Mouse (Mus musculus) adrenal gland, postnatal 4 days (tissue): ENCODE data around the gene 2510009E07Rik. TPM values are rescaled to one million over a fixed set of nuclear protein-coding genes. Genes with fewer than 3 reads are reported as not detected.

Experiments used
- DNase-seq, 2 experiments: peaks; one replicate each; pipeline ENCODE4 v3.0.0; 2021 to 2022; ENCODE audit warnings: low spot score in 2 of 2, mixed read lengths in 2 of 2
- total RNA-seq, 2 experiments: library from RNA; stranded (reverse); gene quantifications; 2 replicates each; pipeline ENCODE4 v1.2.3; 2021

Gene 2510009E07Rik
- total RNA-seq, 2 experiments from 2014 or later, result 30.1 to 32.8 TPM

GRCm38 (mm10) chr16:21637201-21637819 lies 57.2 kb downstream of the 2510009E07Rik start:
- DNase-seq, result no peak

GRCm38 (mm10) chr16:21636156-21636853 lies 58.2 kb downstream of the 2510009E07Rik start:
- DNase-seq, result no peak

GRCm38 (mm10) chr16:21634460-21634859 lies 60.0 kb downstream of the 2510009E07Rik start:
- DNase-seq, result no peak

DNA sequence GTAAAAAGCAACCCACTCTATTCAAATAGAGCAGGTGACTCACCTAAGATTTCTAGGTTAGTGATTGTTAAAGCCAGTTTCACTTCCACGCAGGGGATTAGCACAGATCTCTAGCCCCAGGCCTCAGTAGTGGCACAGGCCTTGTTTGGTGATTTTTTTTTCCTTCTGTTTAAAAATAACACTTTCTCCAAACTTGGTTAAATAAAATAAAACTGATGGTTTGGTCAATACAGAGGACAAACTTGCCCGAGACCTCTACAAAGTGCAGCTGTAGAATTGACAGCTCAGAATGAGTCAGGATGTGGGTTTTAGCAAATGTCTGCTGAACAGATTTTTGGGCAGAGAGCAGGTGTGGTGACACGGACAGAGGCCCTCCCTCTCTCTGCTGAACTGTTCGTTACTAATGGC lies 62.6 kb downstream of the 2510009E07Rik start:
- no peak for DNase-seq

DNA sequence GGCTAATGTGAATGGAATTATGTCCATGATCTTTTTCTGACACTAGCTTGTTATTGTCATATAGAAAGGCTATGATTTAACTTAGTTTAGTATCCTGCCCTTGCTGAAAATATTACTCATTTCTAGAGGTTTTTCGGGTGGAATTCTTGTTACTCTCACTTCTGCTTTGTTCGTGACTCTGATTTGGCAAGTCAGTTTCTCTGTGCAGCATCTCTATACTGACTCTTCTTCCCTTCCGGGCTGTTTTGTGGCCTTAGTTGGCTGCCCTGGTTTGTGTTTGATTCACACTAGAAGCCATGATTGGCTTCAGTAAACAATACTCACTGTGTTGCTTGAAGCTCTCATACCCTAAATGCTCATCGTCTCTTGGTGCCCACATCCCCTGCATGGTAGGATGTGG lies 63.9 kb downstream of the 2510009E07Rik start:
- DNase-seq, result no peak

- DNase-seq, result no peak
These were observed 66.3 kb downstream of the 2510009E07Rik start for GRCm38 (mm10) chr16:21628061-21628591.

GRCm38 (mm10) chr16:21627248-21627647 lies 67.2 kb downstream of the 2510009E07Rik start:
- DNase-seq, result no peak

GRCm38 (mm10) chr16:21625784-21626634 lies 68.5 kb downstream of the 2510009E07Rik start:
- DNase-seq, result no peak

- DNase-seq, result no peak
These were observed 73.8 kb downstream of the 2510009E07Rik start for GRCm38 (mm10) chr16:21620630-21621029.

DNA sequence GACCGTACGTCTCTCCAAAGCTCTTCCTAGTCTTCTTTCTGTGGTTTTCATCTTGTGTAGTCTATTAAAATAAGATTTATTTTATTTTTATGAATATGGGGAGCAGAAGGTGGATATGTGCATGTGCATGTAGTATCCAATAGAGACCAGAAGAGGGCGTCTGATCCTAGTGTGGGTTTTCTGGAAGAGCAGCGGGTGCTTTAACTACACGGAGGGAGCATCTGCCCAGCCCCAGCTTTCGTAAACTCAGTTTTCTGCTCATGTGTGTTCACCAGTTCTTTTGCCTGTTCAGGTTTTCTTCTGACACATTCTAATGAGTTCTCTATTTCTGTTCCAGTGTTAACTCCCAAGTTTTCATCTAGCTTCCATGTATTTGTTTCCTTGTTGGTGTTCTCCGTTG lies 78.7 kb downstream of the 2510009E07Rik start:
- no peak for DNase-seq

- DNase-seq, result no peak
These were observed 84.0 kb downstream of the 2510009E07Rik start for GRCm38 (mm10) chr16:21610473-21610872.

GRCm38 (mm10) chr16:21608176-21608865 lies 86.1 kb downstream of the 2510009E07Rik start:
- no peak for DNase-seq

DNA sequence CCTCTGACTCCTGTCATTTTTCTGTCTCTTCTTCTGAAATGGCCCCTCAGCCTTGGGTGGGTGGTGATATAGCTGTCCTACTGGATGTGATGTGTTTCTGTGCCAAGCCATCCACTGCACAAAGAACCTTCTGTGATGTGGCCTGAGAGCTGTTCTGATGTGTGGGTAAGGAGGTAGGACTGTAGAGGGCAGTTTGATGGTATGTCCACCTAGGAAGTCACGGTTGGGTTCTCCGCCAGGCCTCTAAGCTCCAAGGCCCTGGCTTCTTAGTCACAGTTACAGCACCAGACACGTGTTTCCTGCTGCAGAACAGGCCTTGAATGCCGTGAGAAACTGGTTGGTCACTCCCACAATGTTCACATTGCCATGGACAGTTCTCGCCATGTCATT lies 86.8 kb downstream of the 2510009E07Rik start:
- DNase-seq, result no peak

GRCm38 (mm10) chr16:21607021-21607650 lies 87.3 kb downstream of the 2510009E07Rik start:
- DNase-seq, result no peak

DNA sequence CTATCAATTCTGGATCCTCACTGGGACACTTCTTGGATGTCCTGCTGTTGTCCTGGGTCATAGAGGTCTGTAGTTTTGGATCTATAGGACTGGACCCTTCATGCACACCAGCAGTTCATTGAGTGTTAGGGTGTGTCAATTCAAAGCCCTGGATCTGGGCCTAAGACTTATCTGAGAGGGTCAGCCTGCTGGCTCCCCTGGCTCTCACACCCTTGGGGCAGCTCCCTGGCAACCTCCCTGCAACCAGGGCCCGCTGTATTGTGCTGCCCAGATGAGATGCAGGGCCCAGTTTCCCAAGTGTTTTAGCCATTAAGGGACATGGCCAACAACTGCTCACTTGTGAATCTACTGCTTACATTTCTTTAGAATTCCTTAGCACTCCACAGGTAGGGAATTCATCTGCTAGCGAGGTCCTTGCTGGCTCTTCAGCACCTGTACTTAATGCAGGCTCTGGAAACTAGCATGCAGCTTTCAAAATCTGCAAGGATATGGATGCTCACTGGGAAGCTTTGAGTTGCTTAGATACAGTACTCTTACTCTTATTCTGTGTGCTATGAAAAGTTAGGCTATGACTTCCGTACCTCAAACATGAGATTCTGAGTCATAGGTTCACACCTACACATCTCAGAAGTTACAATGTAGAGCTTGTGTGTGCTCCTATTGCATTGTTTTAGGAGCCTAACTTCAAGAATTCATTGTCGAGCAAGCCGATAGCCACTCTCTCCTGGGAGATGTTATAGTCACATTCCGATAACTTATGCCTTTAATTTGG lies 88.0 kb downstream of the 2510009E07Rik start:
- DNase-seq, result no peak

DNA sequence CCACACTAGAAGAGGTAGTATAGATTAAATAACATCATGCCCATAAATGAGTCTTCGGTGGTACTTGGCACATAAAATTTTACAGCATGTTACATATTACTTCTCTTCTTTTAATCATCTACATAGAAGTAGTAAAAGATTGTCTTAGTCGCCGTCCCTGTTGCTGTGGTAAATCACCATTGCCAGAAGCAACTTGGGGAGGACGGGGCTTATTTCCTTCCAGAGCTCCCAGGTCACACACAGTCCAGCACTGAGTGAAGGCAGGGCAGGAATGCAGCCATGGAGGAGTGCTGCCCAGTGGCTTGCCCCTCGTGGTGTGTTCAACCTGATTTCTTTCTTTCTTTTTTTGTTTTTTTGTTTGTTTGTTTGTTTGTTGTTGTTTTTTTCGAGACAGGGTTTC lies 90.1 kb downstream of the 2510009E07Rik start:
- DNase-seq, result no peak
